Mouse (Mus musculus) cerebellum, postnatal 36 days (tissue): ENCODE data around the gene Ccdc33.
A peak's percentile ranks its signal among the peaks of the same experiment; 100 is the strongest.

Experiments
- DNase-seq, 2 experiments: peaks; one replicate each; pipeline ENCODE4 v3.0.0; 2021 to 2022; ENCODE audit warnings: mixed read lengths in 2 of 2

Gene Ccdc33

DNA sequence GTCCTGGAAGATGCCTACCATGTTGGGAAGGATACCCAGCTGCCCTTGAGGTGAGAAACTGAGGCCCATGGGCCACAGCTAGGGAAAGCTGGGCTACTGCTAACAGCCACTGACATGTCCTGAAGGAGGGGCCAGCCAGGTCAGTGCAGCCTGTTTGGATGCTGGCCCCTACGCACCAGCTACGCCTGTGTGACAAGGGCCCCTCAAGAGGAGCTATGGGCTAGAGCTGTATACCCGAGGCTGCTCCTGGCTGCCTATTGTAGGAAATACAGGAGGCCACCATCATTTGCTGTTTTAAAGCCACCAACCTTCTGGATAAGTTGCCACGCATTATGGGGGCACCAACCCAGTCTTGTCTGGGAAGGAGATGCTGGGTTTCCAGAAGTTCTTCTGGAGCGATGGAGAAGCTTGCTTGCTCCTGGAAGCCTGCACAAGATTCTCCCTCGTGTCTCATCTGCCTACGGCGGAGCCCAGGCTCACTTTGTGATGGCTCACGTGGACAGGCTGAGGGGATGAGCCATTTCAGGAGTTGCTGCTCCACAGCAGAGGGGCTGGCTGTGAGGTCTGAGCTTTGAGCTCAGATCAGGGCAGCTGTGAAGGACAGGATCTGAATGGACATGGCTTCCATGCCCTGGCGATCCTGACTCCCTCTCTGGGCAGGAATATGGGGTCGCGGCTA, 110.1 kb downstream of the Ccdc33 start:
- no peak for DNase-seq

- DNase-seq, result no peak
Measured at GRCm38 (mm10) chr9:58005753-58006461, 112.7 kb downstream of the Ccdc33 start, which contains the start of gene Cyp11a1. Gene Cyp11a1 (plus strand): TSS chr9:58006411.

DNA sequence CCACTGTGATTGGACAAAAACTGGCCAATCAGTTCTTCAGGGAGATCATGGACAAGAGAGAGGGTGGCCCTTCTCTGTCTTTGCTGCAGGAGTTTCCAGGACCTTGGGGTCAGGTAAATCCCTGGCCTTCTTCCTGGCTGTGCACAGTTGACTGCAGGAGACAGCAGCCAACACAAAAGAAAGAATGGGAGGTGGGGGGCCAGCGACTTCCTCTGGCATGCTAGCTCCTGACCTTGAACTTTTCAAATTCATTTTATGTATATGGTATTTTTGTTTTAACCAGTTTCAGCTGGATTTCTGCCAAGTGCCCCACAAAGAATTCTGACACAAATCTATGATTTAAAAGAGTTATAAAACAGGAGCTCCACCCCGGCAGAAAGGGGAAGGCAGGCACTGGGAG, 115.4 kb downstream of the Ccdc33 start:
- DNase-seq, result no peak

DNA sequence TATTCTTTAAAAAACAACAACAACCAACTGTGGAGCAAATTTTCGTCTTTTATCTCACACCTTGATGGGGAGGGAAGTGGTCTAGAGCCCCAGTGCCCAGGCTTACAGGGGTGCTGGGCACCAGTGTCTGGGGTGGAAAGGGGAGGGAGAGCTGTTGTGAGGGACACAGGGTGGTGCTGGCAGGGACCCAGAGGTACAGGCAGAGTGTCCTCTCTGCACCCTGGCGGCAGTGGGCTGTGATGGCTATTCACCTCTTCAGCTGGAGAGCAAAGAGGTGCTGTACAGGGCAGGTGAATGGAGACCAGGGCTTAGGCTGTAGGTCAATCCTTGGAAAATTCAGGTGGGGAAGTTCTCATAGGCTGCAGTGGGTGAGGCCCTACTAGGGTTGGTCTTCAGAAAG, 118.9 kb downstream of the Ccdc33 start:
- DNase-seq, result peak in 1 of 2 experiments; percentile 42

DNA sequence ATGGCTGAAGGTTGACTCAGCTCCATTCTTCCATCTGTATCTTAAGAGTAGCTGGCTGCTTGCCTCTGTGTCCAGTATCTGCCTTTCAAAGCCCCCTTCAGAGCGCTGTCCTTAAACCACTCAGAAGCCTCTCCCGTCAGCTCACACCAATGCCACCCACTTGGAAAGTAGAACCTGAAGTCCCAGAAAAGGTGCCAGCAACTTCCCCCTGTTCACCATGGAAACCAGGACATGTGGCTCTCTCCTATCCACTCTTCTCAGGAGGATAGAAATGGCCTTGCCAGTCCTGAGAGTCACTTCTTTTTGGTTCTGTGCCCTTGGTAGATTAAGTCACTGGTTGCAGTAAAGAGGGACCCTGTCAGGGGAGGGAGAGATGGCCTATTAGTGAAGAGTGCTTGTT, 119.9 kb downstream of the Ccdc33 start:
- peak in 1 of 2 experiments; percentile 22 for DNase-seq

DNA sequence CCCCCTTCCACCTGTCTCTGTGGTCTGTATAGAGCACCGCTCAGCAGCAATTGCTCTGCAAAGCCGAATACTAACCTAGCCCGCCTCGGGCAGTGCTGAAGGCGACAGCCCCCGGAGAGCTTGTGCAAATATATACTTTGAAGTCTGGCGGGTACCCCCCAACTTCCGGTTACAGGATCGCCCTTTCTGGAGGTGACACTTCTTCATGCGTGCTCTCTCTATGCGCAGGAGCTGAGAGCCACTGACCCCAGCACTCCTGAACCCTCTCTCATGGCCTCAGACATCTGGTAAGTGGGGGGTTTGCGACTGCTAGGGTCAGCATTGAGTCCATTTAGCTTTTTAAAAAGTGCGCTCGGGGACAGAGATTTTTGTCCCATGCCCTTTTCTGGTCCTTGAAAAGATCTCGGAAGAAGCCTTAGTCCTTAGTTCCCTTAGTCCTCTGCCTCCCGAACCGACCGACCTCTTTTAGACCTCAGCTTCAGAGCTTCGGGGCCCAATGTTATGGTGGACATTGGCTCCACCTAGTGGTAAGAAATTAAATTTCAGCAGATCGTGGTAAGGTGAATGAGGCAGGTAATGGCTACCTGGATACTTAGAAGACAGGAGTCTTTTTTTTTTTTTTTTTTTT, 120.5 kb downstream of the Ccdc33 start:
- peak; percentile 79 to 80 for DNase-seq

DNA sequence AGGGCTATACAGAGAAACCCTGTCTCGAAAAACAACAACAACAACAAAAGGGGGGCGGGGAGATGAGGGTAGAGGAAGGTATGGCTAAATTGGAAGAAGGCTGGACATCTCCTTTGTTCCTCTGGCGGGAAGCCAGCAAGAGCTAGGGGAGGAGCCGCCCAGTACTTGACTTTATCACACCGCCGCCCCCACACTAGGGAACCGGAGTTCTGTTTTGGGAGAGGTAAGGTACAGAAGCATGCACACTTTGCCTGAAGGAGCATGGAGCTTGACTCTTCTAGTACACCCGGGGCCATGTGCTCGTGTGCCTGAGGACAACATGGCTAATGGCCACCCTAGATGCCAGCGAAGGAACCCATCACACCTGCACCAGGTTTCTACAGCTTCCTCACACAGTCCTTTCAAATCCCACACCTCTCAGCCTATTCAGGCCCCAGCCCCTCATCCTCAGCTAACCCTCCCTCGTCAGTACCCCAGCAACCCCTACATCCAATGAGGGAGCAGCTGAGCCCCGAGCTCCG, 121.1 kb downstream of the Ccdc33 start:
- peak in 1 of 2 experiments; percentile 26 for DNase-seq

- peak; percentile 26 to 41 for DNase-seq
Measured at GRCm38 (mm10) chr9:57995282-57995681, 123.3 kb downstream of the Ccdc33 start.

DNA sequence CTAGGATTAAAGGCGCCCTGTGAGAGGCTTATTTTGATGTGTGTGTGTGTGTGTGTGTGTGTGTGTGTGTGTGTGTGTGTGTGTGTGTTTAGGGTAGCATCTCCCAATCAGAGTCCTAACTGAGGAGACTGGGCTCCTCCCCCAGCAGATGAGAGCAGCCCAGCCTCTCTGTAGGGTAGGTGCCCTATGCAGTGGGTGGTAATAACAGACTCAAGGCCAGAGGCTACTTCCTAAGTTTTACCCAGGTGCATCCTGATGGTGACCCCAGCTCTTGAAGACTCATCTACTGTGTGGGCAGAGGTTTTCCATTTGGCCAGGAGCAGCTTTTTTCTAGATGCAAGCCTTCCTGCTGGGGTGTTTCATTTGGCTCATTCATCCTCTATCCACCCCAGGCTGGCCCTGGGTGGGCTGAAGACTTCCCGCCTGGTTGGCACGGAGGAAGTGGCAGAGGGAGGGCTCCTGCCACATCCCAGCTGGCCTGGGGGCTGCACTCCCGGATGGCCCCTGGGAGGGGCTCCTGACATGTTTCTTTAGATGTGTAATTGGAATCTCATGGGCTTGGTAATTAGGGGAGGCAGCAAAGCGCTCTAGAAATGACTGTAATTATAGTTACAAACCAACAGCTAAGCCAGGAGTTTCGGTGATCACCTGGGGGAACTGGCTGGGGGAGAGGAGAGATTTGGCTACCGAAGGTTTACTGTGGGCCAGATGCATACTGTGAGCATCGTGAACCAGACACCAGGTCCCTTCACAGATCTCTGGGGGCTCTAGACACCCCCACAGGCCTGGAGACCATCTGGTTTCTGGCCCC, 125.6 kb downstream of the Ccdc33 start:
- no peak for DNase-seq

DNA sequence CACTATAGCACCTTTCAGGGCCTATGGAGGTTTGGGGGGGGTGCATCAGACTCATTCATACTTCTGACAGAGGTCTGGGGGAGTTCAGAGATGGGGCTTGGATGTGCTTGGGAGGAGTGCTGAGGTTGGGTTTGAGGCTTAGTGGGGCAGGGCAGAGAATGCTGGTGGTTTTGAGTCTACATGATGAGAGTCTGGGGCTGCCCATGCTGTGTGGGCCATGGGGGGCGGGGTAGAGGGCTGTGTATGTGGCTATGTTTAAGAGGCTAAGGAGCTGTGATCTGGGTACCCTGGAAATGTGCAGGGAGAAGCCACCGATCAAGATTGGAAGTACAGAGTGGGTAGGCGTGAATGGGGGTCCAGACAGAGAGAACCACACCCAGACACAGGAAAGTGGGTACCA, 126.6 kb downstream of the Ccdc33 start:
- DNase-seq, result no peak

DNA sequence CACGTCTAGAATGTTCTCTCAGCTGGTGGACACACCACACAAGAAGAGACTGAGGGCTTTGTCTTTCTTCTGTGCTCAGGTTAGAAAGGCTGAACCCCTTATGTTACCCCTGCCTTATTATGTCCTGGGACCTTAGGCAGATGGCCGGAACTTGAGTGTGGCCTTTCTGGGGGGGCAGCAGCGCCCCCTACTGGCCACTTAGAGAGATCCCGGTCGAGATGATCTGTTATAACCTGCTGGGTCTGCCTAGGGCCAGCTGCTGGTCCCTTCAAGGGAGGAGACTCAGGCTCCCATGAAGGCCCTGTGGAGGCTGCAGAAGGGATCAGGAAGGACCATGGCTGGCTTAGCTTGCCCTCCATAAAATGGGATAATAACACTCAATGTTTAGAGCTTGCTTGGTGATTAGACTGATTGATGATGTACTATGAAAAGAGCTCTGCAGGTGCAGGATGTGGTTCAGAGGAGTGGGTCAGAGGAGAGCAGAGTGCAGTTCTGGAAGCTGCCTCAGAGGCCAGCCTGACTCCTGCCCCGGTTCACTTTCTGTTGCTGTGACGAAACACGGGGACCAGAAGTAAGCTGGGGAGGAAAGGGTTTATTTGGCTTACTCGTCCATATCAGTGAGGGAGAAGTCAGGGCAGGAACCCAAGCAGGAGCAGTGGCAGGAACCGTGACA, 128.0 kb downstream of the Ccdc33 start:
- DNase-seq, result peak; percentile 51 to 58

DNA sequence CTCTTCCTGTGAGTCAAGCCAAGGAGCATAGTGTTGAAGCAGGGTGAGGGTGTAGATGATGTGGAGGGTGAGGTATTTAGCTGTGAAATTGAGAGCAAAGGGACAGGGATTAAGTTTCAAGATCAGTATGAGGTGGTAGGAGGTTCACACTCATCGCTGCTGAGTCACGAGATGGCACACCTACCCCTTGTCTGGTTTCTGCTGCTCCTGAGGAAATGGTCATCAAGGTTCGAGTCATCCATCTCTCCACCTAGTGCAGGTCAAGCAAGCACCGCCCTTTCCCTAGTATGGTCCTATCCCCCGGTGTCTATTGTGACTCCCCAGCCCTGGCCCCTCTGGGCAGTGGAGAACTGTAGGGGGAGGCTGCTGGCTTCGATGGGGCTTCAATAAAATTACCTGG, 129.3 kb downstream of the Ccdc33 start:
- no peak for DNase-seq

- DNase-seq, result no peak
Measured at GRCm38 (mm10) chr9:57988098-57988497, 130.5 kb downstream of the Ccdc33 start.

DNA sequence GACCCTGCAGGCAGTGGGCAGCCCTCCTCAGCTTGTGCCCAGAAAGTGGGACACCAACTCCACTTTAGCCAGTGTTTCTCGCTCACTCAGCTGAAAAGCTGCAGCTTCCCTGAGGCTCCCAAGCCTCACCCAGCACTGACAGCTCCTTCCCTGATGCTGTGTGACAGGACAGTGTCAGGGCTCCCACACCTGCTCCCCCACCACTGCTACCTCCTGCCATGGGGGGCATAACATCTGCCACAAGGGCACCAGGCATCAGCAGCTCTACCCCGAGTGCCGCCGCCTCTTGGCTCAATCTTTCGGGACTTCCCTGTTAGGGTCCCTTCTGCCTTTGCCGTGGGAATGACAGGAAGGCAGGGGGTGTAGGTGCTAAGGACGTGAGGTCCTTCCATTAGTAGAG, 132.3 kb downstream of the Ccdc33 start:
- no peak for DNase-seq

GRCm38 (mm10) chr9:57985304-57985703, 133.3 kb downstream of the Ccdc33 start:
- DNase-seq, result no peak

- DNase-seq, result no peak
Measured at GRCm38 (mm10) chr9:57980570-57980969, 138.1 kb downstream of the Ccdc33 start.

DNA sequence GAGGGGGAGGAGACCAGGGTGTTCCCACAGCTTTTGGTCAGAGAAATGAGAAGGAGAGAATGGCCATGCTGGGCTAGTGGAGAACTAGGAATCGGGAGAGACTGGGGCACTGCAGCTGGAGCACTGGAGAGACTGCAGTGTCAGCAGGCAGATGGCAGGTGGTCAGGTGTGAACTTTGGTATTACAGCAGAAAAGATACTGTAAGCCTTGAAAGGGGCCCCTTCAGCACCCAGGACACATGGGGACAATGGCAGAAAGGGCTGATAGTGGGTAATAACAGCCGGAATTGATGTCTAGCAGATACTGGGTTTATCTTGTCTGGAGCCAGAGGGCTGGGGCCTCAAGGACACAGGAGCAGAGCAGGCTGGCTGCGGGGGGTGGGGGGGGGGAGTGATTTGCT, 139.8 kb downstream of the Ccdc33 start:
- DNase-seq, result no peak
